Mouse (Mus musculus): ENCODE results near the gene Muc4.

The Muc4 gene

GRCm38 (mm10) chr16:32735586-32735985 is at the start of gene Muc4:
Gene Muc4 (plus strand): TSS chr16:32735886.
- DNase-seq, result no peak

GRCm38 (mm10) chr16:32685998-32686397 is 49.7 kb upstream of the Muc4 start:
- no peak for DNase-seq

GRCm38 (mm10) chr16:32687221-32687620 is 48.5 kb upstream of the Muc4 start:
- DNase-seq, result no peak

- DNase-seq, result peak; percentile 84
Measured at GRCm38 (mm10) chr16:32688770-32689169, 46.9 kb upstream of the Muc4 start.

GRCm38 (mm10) chr16:32689501-32689900 is 46.2 kb upstream of the Muc4 start:
- DNase-seq, result peak; percentile 55

GRCm38 (mm10) chr16:32696841-32697464 is 38.7 kb upstream of the Muc4 start:
- DNase-seq, result no peak

- DNase-seq, result no peak
Measured at GRCm38 (mm10) chr16:32697665-32698446, 37.8 kb upstream of the Muc4 start.

- no peak for DNase-seq
Measured at GRCm38 (mm10) chr16:32698550-32698949, 37.1 kb upstream of the Muc4 start.

- no peak for DNase-seq
Measured at GRCm38 (mm10) chr16:32703312-32703912, 32.3 kb upstream of the Muc4 start.

- DNase-seq, result no peak
Measured at GRCm38 (mm10) chr16:32705606-32706005, 30.1 kb upstream of the Muc4 start.

- no peak for DNase-seq
Measured at GRCm38 (mm10) chr16:32707111-32707823, 28.4 kb upstream of the Muc4 start.

- peak; percentile 28 for DNase-seq
Measured at GRCm38 (mm10) chr16:32707824-32708456, 27.7 kb upstream of the Muc4 start.

GRCm38 (mm10) chr16:32708457-32709033 is 27.1 kb upstream of the Muc4 start:
- no peak for DNase-seq

- DNase-seq, result no peak
Measured at GRCm38 (mm10) chr16:32709116-32709515, 26.6 kb upstream of the Muc4 start.

- DNase-seq, result peak; percentile 14
Measured at GRCm38 (mm10) chr16:32710426-32711070, 25.1 kb upstream of the Muc4 start.

- no peak for DNase-seq
Measured at GRCm38 (mm10) chr16:32712202-32712601, 23.5 kb upstream of the Muc4 start.

GRCm38 (mm10) chr16:32713556-32713955 is 22.1 kb upstream of the Muc4 start:
- no peak for DNase-seq

GRCm38 (mm10) chr16:32715364-32715763 is 20.3 kb upstream of the Muc4 start:
- DNase-seq, result no peak

GRCm38 (mm10) chr16:32723163-32723562 is 12.5 kb upstream of the Muc4 start:
- DNase-seq, result no peak

- no peak for DNase-seq
Measured at GRCm38 (mm10) chr16:32723767-32724166, 11.9 kb upstream of the Muc4 start.

- no peak for DNase-seq
Measured at GRCm38 (mm10) chr16:32724259-32724658, 11.4 kb upstream of the Muc4 start.

GRCm38 (mm10) chr16:32726501-32726900 is 9.2 kb upstream of the Muc4 start:
- DNase-seq, result no peak

Measured in layer of hippocampus, adult 9-11 months (tissue).